ENCODE assay signal across 10 mouse cellular contexts in the genomic region with DNA sequence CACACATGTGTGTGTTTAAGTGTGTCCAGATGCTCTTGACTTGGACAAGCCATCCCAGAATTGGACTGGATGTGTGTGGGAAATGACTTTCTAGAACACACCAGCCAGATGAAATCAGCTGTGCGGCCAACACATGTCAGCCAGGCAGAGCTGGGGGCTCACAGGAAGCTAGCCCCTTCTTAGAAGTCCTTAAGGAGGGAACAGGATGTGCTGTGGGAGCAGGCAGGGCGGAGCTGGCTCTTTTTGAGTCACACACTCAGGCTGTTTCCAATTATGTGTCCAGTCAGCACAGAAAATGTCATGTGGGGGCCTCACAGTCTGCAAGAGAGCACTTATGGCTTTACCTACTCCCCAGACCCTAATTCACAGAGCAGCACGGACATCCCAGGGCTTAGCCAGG. TPM values are rescaled to one million over a fixed set of nuclear protein-coding genes. Genes with fewer than 3 reads are reported as not detected.
DNase-seq lines count a peak whose midpoint lies in the region; ATAC-seq and TF ChIP-seq lines count a peak whose summit lies in the region.
"Had no signal": no experiment of that assay in that cellular context is flagged by ENCODE, and none has a peak within 500 bp of the region (broad histone marks: within the 10 kb centered on the region; RNA-seq: fewer than 3 reads in every experiment).

No protein-coding gene starts in this region.

- TF ChIP-seq EP300 in heart, adult 2 months (IDR thresholded peaks at IDR 0.05; ENCODE audit: insufficient read depth, low read depth, low read length) = peak; percentile 69; the same call in 1 of the 2 replicates

- intact Hi-C loops in heart, adult 2 months (cut with DNase I) = no loop called here

- no peak overlapping the region for H3K4me3 ChIP-seq in heart, adult 2 months

- peak; percentile 58 for DNase-seq in gastrocnemius, adult 18-20 months (ENCODE audit: low spot score)
- DNase-seq in gastrocnemius, postnatal 4 days (ENCODE audit: low spot score in 2 of 2) = no peak
- peak in 1 of 2 experiments; percentile 62 for DNase-seq in heart, adult 2 months
- DNase-seq in kidney, adult 8-10 months = peak; percentile 9 to 12
- peak; percentile 44 for DNase-seq in lung, postnatal 14 days
- no peak for DNase-seq in frontal cortex, postnatal 36 days (ENCODE audit: low spot score in 2 of 2)
- no peak for DNase-seq in Muller cell, postnatal 12 days (ENCODE audit: inconsistent ontology term)

- H3K27ac ChIP-seq in heart, adult 2 months = peak overlapping the region; percentile 40
- H3K27ac ChIP-seq: macrophage had no signal

- no peaks in the 10 kb centered on the region for H3K27me3 ChIP-seq in heart, adult 2 months (ENCODE audit: control insufficient read depth, insufficient read depth, low read length)

- peaks cover 3% of the 10 kb centered on the region; the same call in 1 of the 2 replicates for H3K4me1 ChIP-seq in heart, adult 2 months (ENCODE audit: control insufficient read depth, insufficient read depth, low read length)

- H3K9ac ChIP-seq in heart, adult 2 months (ENCODE audit: low read depth, low read length) = no peak overlapping the region

- no peaks in the 10 kb centered on the region for H3K79me2 ChIP-seq in heart, adult 2 months (replicated peaks; ENCODE audit: control insufficient read depth, insufficient read depth, low read length)

- WGBS in heart, adult 2 months = 43% methylated on average over 3 of the region's 3 CpGs

- H3K36me3 ChIP-seq in heart, adult 2 months (ENCODE audit: control insufficient read depth, insufficient read depth, low read length) = no peaks in the 10 kb centered on the region

- no peak for TF ChIP-seq POLR2A in heart, adult 2 months (IDR thresholded peaks at IDR 0.05; ENCODE audit: insufficient read depth, low read depth, low read length)

- ATAC-seq in frontal cortex, adult (ENCODE audit: low TSS enrichment) = no peak
- ATAC-seq: activated CD4-positive, CD25-positive, alpha-beta regulatory T cell, adult 4 months had no signal

- no peak for TF ChIP-seq CTCF in heart, adult 2 months (IDR thresholded peaks at IDR 0.05)

RNA-seq across cellular contexts. Expression of a gene that starts 12.6 kb away (rescaled TPM):
- 10 to 100 TPM; 32.0 to 33.3 TPM for total RNA-seq in gastrocnemius, adult 18-20 months (2021)
- total RNA-seq in gastrocnemius, postnatal 4 days (2021) = 100 to 1,000 TPM; 657 to 733 TPM
- total RNA-seq in heart, adult 2 months (2021) = 10 to 100 TPM; 36.0 to 65.5 TPM
- polyA plus RNA-seq in heart, adult 2 months (2012; rRNA removed) = 70.2 and 89.7 TPM in 2 replicates

Comparison
In these comparisons a context has a peak if more than half of its experiments do, and no peak if none do; other contexts are left out.
1. DNase-seq: peak in gastrocnemius, adult 18-20 months (single experiment), kidney, adult 8-10 months (2 of 2) and lung, postnatal 14 days (single experiment); none in gastrocnemius, postnatal 4 days (0 of 2), frontal cortex, postnatal 36 days (0 of 2) and Muller cell, postnatal 12 days (single experiment).
2. RNA of a gene that starts 12.6 kb away (total RNA-seq): 657 to 733 TPM in gastrocnemius, postnatal 4 days; 36.0 to 65.5 TPM in heart, adult 2 months and 32.0 to 33.3 TPM in gastrocnemius, adult 18-20 months; every median in the first group is over 4 times any median in the second.